Mouse (Mus musculus) liver, embryonic 15.5 days (tissue): ENCODE data around the gene Cacnb1. TPM values are rescaled to one million over a fixed set of nuclear protein-coding genes. Genes with fewer than 3 reads are reported as not detected.

ENCODE experiments used
- ATAC-seq: fragments of 200-750 bp; cut with Nextera tagmentation; 2 replicates; pipeline ENCODE4 v1.8.0; 2017; ENCODE audit warnings: moderate number of reproducible peaks, mild to moderate bottlenecking, moderate library complexity; ENCODE audit not compliant: insufficient read depth
- H3K27ac ChIP-seq: fragments of 300-500 bp; sonication (generic); replicated peaks from 2 replicates; pipeline ENCODE4 v1.5.1; 2015; ENCODE audit warnings: mild to moderate bottlenecking, inconsistent platforms
- H3K27me3 ChIP-seq: fragments of 300-500 bp; sonication (generic); 2 replicates; pipeline ENCODE4 v1.6.1; 2015; ENCODE audit warnings: mild to moderate bottlenecking, inconsistent platforms
- H3K36me3 ChIP-seq: fragments of 300-500 bp; sonication (generic); replicated peaks from 2 replicates; pipeline ENCODE4 v1.6.1; 2015; ENCODE audit warnings: moderate library complexity, mild to moderate bottlenecking, inconsistent platforms
- H3K4me1 ChIP-seq: fragments of 300-500 bp; sonication (generic); replicated peaks from 2 replicates; pipeline ENCODE4 v1.6.1; 2015; ENCODE audit warnings: inconsistent platforms
- H3K4me2 ChIP-seq: fragments of 300-500 bp; sonication (generic); 2 replicates; pipeline ENCODE4 v1.6.1; 2015; ENCODE audit warnings: moderate library complexity, mild to moderate bottlenecking, inconsistent platforms
- H3K4me3 ChIP-seq: fragments of 300-500 bp; sonication (generic); replicated peaks from 2 replicates; pipeline ENCODE4 v1.5.1; 2015; ENCODE audit warnings: mild to moderate bottlenecking, inconsistent platforms
- H3K9ac ChIP-seq: fragments of 300-500 bp; sonication (generic); 2 replicates; pipeline ENCODE4 v1.6.1; 2015; ENCODE audit warnings: moderate library complexity, mild to moderate bottlenecking, inconsistent platforms
- H3K9me3 ChIP-seq: fragments of 300-500 bp; sonication (generic); replicated peaks from 2 replicates; pipeline ENCODE4 v1.6.1; 2016; ENCODE audit warnings: inconsistent platforms
- WGBS: fragments of 180-500 bp; shearing (Covaris S2); methylation state at CpG from one replicate; pipeline ENCODE4 v1.1.7; 2015; ENCODE audit warnings: mixed read lengths; ENCODE audit not compliant: insufficient replicate concordance; 5-methylcytosine and 5-hydroxymethylcytosine counted together
- polyA plus RNA-seq: library from polyadenylated mRNA; unstranded; fragments of >200 nt; fragmentation: Nextera tagmentation; extraction: Ambion mirVana; gene quantifications from 2 replicates; pipeline ENCODE4 v1.2.1, GENCODE M21; 2015

Gene Cacnb1
- polyA plus RNA-seq, 1 experiment from 2014 or later, result 1.6 TPM

- 21% methylated on average over 7 of the region's 7 CpGs for WGBS
- Histone ChIP-seq H3K9ac (no peak overlapping the region), H3K4me2 (no peak overlapping the region), H3K4me1 (no peaks in the 10 kb centered on the region; the same call in 1 of the 2 replicates), H3K27ac (no peak overlapping the region), H3K9me3 (no peaks in the 10 kb centered on the region), H3K36me3 (no peaks in the 10 kb centered on the region), H3K27me3 (peaks cover 14% of the 10 kb centered on the region; the same call in 1 of the 2 replicates), H3K4me3 (no peak overlapping the region)
- ATAC-seq, result no peak
Observed at GRCm38 (mm10) chr11:97971232-97971631, 51.6 kb downstream of the Cacnb1 start.

- H3K4me1 ChIP-seq, result no peaks in the 10 kb centered on the region; the same call in 1 of the 2 replicates
- no peak overlapping the region for H3K4me3 ChIP-seq
- H3K9me3 ChIP-seq, result no peaks in the 10 kb centered on the region
- no peak overlapping the region for H3K4me2 ChIP-seq
- no peak for ATAC-seq
- H3K27ac ChIP-seq, result no peak overlapping the region
- H3K9ac ChIP-seq, result no peak overlapping the region
- no peaks in the 10 kb centered on the region for H3K36me3 ChIP-seq
- peaks cover 14% of the 10 kb centered on the region; the same call in 1 of the 2 replicates for H3K27me3 ChIP-seq
- WGBS, result 60% methylated on average over 7 of the region's 7 CpGs
Observed at GRCm38 (mm10) chr11:97970771-97971170, 52.1 kb downstream of the Cacnb1 start.

GRCm38 (mm10) chr11:97968385-97968784, 54.4 kb downstream of the Cacnb1 start:
- WGBS, result 41% methylated on average over 5 of the region's 5 CpGs

GRCm38 (mm10) chr11:97967114-97967513, 55.7 kb downstream of the Cacnb1 start:
- no peak overlapping the region for H3K4me2 ChIP-seq
- no peaks in the 10 kb centered on the region; the same call in 1 of the 2 replicates for H3K4me1 ChIP-seq
- no peaks in the 10 kb centered on the region for H3K9me3 ChIP-seq
- no peak overlapping the region for H3K27ac ChIP-seq
- H3K27me3 ChIP-seq, result peaks cover 14% of the 10 kb centered on the region; the same call in 1 of the 2 replicates
- 54% methylated on average over 2 of the region's 2 CpGs for WGBS
- no peak for ATAC-seq
- H3K9ac ChIP-seq, result no peak overlapping the region
- no peaks in the 10 kb centered on the region for H3K36me3 ChIP-seq
- no peak overlapping the region for H3K4me3 ChIP-seq

More at GRCm38 (mm10) chr11:97968385-97968784, 54.4 kb downstream of the Cacnb1 start:
- peaks cover 14% of the 10 kb centered on the region; the same call in 1 of the 2 replicates for H3K27me3 ChIP-seq
- no peak overlapping the region for H3K27ac ChIP-seq
- H3K9me3 ChIP-seq, result no peaks in the 10 kb centered on the region
- H3K4me3 ChIP-seq, result no peak overlapping the region
- H3K4me1 ChIP-seq, result no peaks in the 10 kb centered on the region; the same call in 1 of the 2 replicates
- ATAC-seq, result no peak
- no peak overlapping the region for H3K4me2 ChIP-seq
- H3K36me3 ChIP-seq, result no peaks in the 10 kb centered on the region
- no peak overlapping the region for H3K9ac ChIP-seq

GRCm38 (mm10) chr11:97960907-97961306, 61.9 kb downstream of the Cacnb1 start:
- H3K4me2 ChIP-seq, result no peak overlapping the region
- no peak overlapping the region for H3K9ac ChIP-seq
- no peaks in the 10 kb centered on the region; the same call in 1 of the 2 replicates for H3K4me1 ChIP-seq
- WGBS, result 69% methylated on average over 1 of the region's 1 CpGs
- no peaks in the 10 kb centered on the region for H3K27me3 ChIP-seq
- H3K27ac ChIP-seq, result no peak overlapping the region
- H3K9me3 ChIP-seq, result no peaks in the 10 kb centered on the region
- H3K36me3 ChIP-seq, result no peaks in the 10 kb centered on the region
- no peak for ATAC-seq
- no peak overlapping the region for H3K4me3 ChIP-seq

- Histone ChIP-seq H3K9ac (no peak overlapping the region), H3K4me1 (peaks cover 12% of the 10 kb centered on the region; the same call in 1 of the 2 replicates), H3K4me3 (no peak overlapping the region), H3K9me3 (no peaks in the 10 kb centered on the region), H3K27me3 (no peaks in the 10 kb centered on the region), H3K36me3 (no peaks in the 10 kb centered on the region), H3K4me2 (no peak overlapping the region), H3K27ac (no peak overlapping the region)
- no peak for ATAC-seq
- WGBS, result 60% methylated on average over 5 of the region's 5 CpGs
Observed at GRCm38 (mm10) chr11:97959300-97959680, 63.5 kb downstream of the Cacnb1 start.

- WGBS, result 52% methylated on average over 7 of the region's 7 CpGs
- H3K4me3 ChIP-seq, result no peak overlapping the region
- H3K27ac ChIP-seq, result no peak overlapping the region
- H3K36me3 ChIP-seq, result no peaks in the 10 kb centered on the region
- no peak overlapping the region for H3K4me2 ChIP-seq
- H3K4me1 ChIP-seq, result peaks cover 17% of the 10 kb centered on the region; the same call in 1 of the 2 replicates
- ATAC-seq, result no peak
- no peak overlapping the region for H3K9ac ChIP-seq
- no peaks in the 10 kb centered on the region for H3K9me3 ChIP-seq
- H3K27me3 ChIP-seq, result no peaks in the 10 kb centered on the region
Observed at GRCm38 (mm10) chr11:97958641-97959299, 64.1 kb downstream of the Cacnb1 start.

- no peaks in the 10 kb centered on the region for H3K9me3 ChIP-seq
- H3K4me2 ChIP-seq, result no peak overlapping the region
- no peaks in the 10 kb centered on the region for H3K36me3 ChIP-seq
- no peak overlapping the region for H3K9ac ChIP-seq
- 68% methylated on average over 6 of the region's 6 CpGs for WGBS
- no peak for ATAC-seq
- H3K27ac ChIP-seq, result no peak overlapping the region
- H3K4me3 ChIP-seq, result no peak overlapping the region
- H3K27me3 ChIP-seq, result no peaks in the 10 kb centered on the region
- peaks cover 23% of the 10 kb centered on the region; the same call in 1 of the 2 replicates for H3K4me1 ChIP-seq
Observed at GRCm38 (mm10) chr11:97956905-97957560, 65.8 kb downstream of the Cacnb1 start.

- 50% methylated on average over 4 of the region's 4 CpGs for WGBS
- H3K4me3 ChIP-seq, result no peak overlapping the region
- H3K27ac ChIP-seq, result no peak overlapping the region
- H3K9me3 ChIP-seq, result no peaks in the 10 kb centered on the region
- no peak overlapping the region for H3K9ac ChIP-seq
- H3K4me2 ChIP-seq, result no peak overlapping the region
- no peaks in the 10 kb centered on the region for H3K27me3 ChIP-seq
- no peak for ATAC-seq
- H3K36me3 ChIP-seq, result no peaks in the 10 kb centered on the region
- peaks cover 23% of the 10 kb centered on the region; the same call in 1 of the 2 replicates for H3K4me1 ChIP-seq
Observed at GRCm38 (mm10) chr11:97955915-97956314, 66.9 kb downstream of the Cacnb1 start.

- no peak overlapping the region for H3K9ac ChIP-seq
- no peak for ATAC-seq
- no peaks in the 10 kb centered on the region for H3K27me3 ChIP-seq
- no peak overlapping the region for H3K4me3 ChIP-seq
- 49% methylated on average over 9 of the region's 9 CpGs for WGBS
- no peak overlapping the region for H3K4me2 ChIP-seq
- no peaks in the 10 kb centered on the region for H3K36me3 ChIP-seq
- no peaks in the 10 kb centered on the region for H3K9me3 ChIP-seq
- no peak overlapping the region for H3K27ac ChIP-seq
- peaks cover 24% of the 10 kb centered on the region for H3K4me1 ChIP-seq
Observed at GRCm38 (mm10) chr11:97955146-97955902, 67.5 kb downstream of the Cacnb1 start.
